Mouse (Mus musculus) gastrocnemius, adult 18-20 months (tissue): ENCODE results near the gene Ass1. TPM values are rescaled to one million over a fixed set of nuclear protein-coding genes. Genes with fewer than 3 reads are reported as not detected.

ENCODE experiments used
- DNase-seq: peaks from one replicate; pipeline ENCODE4 v3.0.0; 2021; ENCODE audit warnings: low spot score
- total RNA-seq, 2 experiments: library from RNA; stranded (reverse); gene quantifications; 2 replicates each; pipeline ENCODE4 v1.2.3; 2021

Gene Ass1
- total RNA-seq, 2 experiments from 2014 or later: 2.4 to 5.9 TPM

DNA sequence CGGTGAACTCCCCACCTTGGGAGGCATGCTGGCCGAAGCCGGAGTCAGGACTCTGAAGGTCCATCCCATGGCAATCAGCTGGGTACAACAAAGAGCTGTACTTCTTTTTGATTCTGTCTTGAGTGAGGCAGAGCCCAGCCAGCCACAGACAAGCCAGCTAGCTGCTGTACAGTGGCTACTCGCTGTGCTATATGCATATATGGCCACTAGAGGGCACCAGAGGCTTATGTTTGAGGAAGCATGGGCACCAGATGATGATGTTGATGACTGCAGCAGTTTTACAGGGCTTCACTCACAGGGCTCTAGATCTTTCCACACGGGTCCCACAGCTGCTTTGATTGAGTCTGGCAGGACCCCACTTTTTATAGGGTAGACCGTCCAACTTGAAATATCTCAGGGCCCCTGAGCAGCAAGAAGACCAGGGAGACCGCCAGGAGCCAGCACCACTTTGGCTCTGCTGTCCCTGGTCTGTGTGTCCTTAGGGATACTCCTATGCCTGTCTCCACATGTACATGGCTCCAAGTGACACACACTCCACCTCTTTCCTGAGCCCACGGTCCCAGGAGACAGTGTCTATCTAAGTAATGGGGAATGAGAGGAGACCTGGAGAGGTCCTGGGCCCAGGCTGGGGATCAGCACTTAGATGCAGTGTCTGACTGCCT lies 13.0 kb downstream of the Ass1 start:
- DNase-seq: peak; percentile 88

DNA sequence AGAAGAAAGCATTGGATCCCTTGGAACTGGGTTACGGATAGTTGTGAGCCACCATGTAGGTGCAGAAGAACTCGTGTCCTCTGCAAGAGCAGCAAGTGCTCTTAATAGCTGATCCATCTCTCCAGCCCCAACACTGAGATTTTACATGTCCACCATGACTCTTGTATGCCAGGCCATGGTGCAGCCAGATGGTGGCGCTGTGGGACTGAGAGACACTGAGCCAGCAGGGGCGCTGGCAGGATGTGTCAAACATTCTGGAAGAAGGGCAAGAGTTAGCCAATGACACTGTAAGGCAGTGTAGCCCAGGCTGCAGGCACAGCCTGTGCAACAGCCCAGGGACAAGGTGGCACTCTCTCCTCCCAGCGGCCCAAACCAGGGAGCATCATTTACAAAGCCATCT lies 14.2 kb downstream of the Ass1 start:
- peak; percentile 45 for DNase-seq

GRCm38 (mm10) chr2:31489166-31489565 lies 19.2 kb downstream of the Ass1 start:
- DNase-seq: no peak

DNA sequence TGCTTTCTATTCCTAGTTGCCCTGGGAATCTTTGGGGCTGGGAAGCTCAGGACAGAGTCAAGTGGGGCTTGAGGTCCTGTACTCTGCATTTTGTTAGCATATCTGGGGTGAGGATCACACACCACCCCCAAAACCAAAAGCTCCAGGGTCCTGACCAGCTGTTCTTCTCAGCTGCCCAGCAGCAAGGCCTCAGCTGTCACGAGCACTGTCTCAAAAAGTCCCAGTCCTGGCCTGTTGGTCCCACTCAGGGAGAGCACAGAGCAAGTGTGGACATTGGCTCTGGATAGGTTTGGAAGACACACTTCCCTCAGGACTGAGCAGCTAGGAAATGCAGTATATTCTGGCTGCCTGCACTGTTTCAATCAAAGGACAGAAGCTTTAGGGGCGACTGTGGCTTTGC lies 20.5 kb downstream of the Ass1 start:
- DNase-seq: no peak

DNA sequence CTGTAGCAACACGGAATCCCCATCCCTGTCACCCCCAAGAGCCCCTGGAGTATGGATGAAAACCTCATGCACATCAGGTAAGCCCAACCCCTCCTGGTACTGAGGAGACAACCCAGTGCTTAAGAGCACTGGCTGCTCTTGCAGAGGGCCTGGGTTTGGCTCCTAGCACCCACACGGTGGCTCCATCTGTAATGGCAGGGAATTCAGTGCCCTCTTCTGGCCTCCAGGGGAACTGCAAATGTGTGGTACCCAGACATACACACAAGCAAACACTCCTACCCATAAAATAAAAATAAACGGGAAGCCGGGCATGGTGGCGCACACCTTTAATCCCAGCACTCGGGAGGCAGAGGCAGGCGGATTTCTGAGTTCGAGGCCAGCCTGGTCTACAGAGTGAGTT lies 22.3 kb downstream of the Ass1 start:
- no peak for DNase-seq

DNA sequence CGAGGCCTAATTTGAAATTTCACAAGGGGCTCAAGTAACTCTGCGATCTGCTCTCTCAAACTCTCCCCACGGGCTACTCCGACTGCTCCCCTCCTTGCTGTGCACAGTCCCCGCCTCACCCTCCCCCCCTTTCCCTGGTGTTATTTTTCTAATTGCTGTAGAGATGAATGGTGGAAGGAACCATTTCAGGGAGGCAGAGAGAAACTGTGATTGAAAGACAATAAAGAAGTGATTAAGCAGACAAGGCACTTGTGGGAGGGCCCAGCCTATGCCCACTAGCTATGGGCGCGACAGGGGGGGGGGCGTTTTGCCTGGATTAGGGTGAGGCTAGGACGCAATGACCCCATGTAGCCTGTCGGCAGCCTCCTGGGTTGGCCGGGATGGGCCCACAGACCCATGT lies 23.2 kb downstream of the Ass1 start:
- no peak for DNase-seq

DNA sequence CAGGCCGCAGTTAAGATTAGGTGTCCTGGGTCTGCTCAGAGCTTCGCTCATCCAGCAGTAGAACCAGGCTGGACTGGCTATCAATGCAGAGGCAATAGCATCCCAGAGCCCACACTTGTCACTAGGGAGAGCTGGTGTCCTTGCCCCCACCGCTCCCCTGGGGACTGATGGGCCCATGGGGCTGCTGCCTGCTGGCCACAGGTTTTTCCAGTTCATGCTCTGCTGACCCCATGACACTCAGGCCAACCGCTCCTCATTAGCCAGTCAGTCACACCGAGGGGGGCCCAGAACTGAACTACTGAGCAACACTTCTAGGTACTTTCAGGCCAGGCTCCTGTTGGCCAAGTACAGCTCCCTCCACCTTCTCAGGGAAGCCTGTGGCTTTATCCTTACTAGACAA lies 24.3 kb downstream of the Ass1 start:
- no peak for DNase-seq

DNA sequence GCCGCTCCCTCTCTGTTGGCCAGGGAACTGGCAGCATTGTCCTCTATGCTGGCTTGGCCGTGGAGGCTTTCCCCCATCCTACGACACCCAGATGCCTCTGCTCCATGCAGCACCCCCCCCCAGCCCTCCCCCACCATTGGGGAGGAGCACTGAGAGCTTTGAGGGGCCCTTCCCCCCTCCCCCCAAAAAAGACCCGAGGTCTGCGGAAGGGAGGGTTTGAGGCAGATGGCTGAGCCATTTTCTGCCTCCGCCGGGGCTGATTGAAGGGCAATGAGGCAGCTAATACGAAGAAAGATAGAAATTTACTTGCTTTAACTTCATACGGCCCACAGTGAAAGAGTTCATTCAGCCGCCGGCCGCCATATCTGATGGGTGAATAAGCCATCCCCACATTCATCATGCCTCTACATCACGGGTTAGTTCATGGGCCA lies 25.1 kb downstream of the Ass1 start:
- DNase-seq: no peak

DNA sequence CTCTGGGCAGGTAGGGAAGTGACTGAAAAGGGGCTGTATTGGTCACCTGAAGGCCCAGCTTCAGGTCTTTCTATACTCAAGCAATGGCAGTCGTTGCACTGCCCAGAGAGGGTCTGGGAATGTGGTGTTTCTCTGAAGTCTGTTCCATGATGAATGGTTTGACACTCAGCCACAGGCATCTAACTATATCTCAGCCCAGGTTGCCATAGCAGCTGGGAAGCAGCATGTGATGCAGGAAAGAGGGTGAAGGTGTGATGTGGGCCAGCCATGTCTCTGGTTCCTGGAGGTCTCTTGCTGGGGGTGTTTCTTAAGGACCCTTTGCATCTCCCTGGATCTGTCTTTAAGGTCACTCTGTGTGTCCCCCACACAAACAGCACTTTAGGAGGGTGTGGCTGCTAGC lies 26.1 kb downstream of the Ass1 start:
- DNase-seq: no peak

GRCm38 (mm10) chr2:31497113-31497512 lies 27.1 kb downstream of the Ass1 start:
- no peak for DNase-seq

DNA sequence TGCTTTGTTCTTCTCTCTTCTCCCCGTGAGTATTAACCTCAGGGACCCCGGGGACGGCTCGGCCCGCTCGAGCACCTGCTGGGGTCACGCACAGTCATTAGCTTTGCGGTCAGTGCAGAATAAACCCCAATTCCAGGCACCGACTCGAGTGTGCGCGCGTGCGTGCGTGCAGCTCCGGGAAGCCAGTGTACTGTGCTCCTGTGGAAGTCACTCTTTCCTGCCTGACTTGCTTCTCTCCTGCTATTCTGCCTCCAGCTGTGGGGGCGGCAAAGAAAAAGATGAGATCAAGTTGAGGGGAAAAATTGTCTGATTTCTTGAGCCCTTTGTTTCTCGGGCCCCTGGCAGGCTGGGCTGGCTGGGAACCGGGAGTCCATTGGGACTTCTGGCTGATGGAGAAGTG lies 27.6 kb downstream of the Ass1 start:
- DNase-seq: no peak

DNA sequence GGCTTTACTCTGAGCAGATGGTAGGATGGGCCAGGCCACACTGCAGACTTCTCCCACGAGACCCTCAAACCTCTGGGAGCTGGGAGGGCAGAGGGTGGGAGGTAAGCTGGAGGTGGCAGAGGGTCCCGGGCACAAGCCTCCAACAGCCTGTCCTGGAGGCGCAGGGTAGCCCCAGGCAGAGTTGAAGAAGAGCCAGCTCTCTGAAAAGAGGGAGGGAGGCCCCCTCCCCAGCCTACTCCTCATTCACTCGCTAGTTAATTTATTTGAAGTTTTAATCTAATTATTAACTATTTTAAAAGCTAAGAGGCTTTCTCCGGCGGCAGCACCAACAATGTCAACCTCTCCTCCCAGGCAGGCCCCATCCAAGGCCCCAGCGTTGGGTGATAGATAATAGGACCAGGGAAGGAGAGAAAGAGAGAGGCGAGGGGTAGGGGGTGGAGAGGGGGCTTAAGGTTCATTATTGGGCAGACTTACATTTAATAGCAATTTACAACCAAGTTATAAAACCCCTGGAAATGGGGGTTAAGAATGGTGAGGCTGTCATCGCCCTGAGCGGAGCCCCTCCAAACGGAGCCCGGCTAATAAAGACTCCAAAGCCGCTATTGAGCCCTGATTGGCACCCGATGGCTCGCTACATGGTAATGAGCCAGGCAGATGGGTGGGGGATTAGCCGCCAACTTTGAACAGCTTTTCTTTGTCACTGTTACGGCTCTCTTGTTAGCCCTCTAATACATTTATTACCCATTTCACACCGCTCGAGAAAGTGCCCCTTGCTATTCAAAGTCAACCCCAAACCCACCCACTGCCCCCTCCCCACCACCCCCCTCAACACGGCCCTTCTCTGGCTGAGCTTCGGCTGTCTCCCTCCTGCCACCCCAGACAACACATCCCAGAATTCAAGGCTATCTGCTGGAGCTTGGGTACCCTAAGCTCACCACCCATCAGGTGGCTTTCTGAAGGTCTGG lies 29.6 kb downstream of the Ass1 start:
- DNase-seq: no peak

DNA sequence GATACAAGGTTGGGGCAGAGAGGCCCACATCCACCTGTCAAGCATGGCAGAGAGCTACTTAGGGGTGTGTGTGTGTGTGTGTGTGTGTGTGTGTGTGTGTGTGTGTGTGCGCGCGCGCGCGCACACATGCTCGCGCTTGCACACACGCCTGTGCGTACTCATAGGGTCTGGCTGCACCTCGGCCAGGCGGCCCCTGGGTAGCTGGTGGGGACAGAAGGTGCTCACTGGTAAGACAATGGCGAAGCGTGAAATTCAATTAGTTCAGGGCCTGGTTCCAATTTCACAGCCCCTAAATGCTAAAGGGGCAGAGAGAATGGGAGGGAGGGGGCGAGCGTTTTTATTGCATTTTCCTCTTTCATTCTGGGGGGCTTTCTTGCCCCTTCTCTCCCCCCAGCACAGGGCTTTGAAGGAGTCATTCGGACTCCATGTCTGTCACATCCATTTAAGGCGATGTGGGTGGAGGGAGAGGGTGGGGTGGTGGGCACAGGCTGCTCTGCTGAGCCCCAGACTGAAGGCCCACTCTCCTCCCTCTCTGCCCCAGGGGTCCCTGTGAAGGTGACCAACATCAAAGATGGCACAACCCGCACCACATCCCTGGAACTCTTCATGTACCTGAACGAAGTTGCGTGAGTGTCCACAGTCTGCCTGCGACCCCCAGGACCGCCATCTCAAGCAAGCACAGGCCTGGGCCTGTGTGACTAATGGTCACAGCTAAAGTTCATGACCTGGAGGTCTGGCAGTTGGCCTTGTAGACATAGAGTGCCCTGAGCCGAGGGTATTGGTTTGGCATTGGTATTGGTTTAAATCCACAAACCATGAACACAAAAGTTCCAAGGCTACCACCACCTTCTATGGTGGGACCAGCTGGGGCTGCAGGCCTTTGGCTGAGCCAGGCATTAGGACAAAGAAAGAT lies 30.5 kb downstream of the Ass1 start:
- DNase-seq: no peak

DNA sequence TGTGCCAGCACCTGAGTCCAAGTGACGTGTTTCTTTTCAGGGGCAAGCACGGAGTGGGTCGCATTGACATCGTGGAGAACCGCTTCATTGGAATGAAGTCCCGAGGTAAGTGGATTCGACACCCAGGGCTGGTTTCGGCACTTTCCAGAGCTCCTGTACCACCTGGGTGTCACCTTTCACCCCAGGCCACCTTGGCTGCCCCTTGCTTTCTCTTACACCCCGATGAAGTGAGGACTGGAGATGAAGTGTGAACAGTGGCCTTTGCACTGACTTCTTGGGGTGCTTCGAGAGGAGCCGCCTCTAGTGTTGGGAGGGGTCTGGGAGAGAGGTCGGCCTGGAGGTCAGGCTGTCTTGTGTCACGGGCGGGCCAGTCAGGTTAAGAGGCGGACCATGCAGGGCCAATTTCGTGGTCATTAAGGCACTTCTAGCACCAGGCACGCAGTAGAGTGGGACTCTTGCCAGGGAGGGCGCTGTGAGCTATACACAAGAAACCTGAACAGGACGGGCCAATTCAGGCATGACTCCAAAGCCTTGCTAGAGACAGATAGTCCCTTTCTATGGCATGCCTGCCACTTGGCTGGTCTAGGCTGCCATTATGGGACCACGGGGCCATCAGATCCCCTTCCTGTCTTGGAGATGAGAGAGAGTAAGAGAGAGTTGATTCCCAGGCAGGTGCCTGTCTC lies 31.6 kb downstream of the Ass1 start:
- no peak for DNase-seq

- DNase-seq: no peak
These were observed 32.9 kb downstream of the Ass1 start for GRCm38 (mm10) chr2:31502616-31503522.

DNA sequence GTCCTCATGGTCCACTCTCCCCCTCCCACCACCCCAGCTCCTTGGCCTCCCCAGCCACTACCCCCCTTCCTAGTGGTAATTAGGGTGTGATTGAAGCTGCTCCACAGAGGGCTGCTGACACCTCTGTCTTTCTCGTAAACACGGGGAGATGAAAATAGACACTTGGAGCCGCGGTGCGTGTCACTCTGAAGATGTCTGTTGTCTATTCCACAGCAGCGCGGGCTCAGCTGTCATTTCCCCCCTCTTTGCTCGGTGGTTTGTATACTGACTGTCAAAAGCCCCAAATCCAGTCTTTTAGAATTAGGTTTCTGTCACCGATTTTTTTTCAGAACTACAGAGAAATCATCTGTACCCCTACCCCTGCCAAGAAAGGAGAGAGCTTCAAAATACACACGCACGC lies 35.5 kb downstream of the Ass1 start:
- no peak for DNase-seq

- DNase-seq: no peak
These were observed 38.8 kb downstream of the Ass1 start for GRCm38 (mm10) chr2:31508851-31509250.

DNA sequence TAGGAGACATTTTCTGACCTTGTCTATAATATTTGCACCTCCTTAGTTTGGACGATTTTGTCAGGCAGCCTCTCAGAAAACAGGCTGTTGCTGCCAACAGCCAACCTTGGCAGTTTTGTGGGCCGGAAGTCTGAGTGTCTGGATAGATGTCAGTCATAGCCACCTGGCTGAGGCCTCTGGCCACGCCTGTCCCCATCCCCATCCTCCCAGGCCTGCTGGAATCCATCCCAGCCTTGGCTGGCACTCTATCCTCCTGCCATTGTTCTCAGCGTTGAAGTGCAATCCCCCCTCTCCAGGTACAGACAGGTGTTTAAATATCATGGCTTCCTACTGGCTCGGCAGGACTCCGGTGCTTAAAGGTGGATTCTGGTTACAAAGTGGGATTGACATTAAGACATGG lies 41.3 kb downstream of the Ass1 start:
- no peak for DNase-seq

GRCm38 (mm10) chr2:31516557-31516956 lies 46.5 kb downstream of the Ass1 start:
- no peak for DNase-seq

DNA sequence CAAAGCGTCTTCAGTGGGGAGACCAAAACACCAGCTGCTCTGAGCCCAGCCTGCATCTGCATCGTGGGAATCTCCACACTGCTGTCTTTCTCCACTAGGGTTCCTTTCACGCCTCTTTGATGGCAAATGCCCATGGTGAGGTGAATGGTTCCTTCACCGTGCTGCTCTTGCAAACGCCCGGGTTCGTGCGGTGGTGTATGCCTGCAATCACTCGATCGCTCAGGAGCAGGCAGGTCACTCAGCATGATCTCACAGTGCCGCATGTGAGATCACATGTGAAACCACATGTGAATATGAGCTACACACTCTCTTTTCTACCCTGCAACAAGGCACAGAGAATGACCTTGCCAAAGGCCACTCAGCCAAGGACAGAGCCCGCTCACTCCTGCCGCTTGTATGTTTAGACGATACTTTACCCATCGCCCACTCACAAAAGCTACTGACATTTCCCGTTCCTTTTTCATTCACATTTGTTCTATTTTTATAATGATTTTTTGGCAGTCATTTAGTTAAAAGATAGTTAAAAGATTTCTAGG lies 51.9 kb downstream of the Ass1 start:
- no peak for DNase-seq
